In the genomic region with DNA sequence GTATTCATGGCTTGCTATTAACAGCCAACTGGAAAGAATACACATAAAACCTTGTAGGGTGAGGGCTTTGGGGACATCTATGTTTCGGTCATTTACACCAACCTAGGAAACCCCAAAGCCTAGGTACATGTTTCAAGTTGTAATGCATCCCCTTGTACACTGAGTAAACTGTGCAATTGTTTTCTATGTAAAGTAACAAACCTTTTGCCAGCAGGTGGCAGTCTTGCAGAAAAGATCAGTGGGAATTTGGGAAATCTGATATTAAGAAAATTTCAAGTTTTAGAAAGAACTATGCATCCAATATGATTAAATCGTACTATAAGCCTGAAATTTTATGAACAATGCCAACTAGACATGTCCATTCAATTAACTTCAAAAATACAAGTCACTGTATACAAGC, we compare ENCODE assay signal across 8 mouse cellular contexts. TPM values are rescaled to one million over a fixed set of nuclear protein-coding genes. Genes with fewer than 3 reads are reported as not detected.
DNase-seq lines count a peak whose midpoint lies in the region.

No protein-coding gene starts in this region.

- peak; percentile 38 for DNase-seq in gastrocnemius, postnatal 10 days
- no peak for DNase-seq in gastrocnemius, postnatal 25 days
- peak; percentile 37 to 67 for DNase-seq in right cerebral cortex, postnatal 10 days (ENCODE audit: low spot score in 2 of 2)
- no peak for DNase-seq in right cerebral cortex, postnatal 36 days (ENCODE audit: low spot score in 2 of 2)
- DNase-seq in cerebellum, postnatal 14 days, result peak; percentile 72 to 80
- peak; percentile 58 to 63 for DNase-seq in kidney, postnatal 4 days
- peak; percentile 32 for DNase-seq in retina, adult 2 months (ENCODE audit: low read depth, low spot score)
- DNase-seq in spleen, postnatal 14 days (ENCODE audit: low spot score in 2 of 2), result no peak

RNA-seq across cellular contexts. Expression of a gene that starts 15.7 kb away (rescaled TPM):
- 1 to 10 TPM; 6.1 to 7.6 TPM for total RNA-seq in gastrocnemius, postnatal 10 days (2021)
- 1 to 10 TPM; 3.8 to 4.4 TPM for total RNA-seq in gastrocnemius, postnatal 25 days (2021)

Comparison
In these comparisons a context has a peak if more than half of its experiments do, and no peak if none do; other contexts are left out.
1. DNase-seq: peak in gastrocnemius, postnatal 10 days (single experiment), right cerebral cortex, postnatal 10 days (2 of 2), cerebellum, postnatal 14 days (2 of 2), kidney, postnatal 4 days (2 of 2) and retina, adult 2 months (single experiment); none in gastrocnemius, postnatal 25 days (single experiment), right cerebral cortex, postnatal 36 days (0 of 2) and spleen, postnatal 14 days (0 of 2).